Mouse (Mus musculus) forebrain, embryonic 14.5 days (tissue): ENCODE data around the gene Dusp27. TPM values are rescaled to one million over a fixed set of nuclear protein-coding genes. Genes with fewer than 3 reads are reported as not detected.

ENCODE experiments used
- ATAC-seq: fragments of 200-750 bp; cut with Nextera tagmentation; 2 replicates; pipeline ENCODE4 v1.8.0; 2017; ENCODE audit warnings: mild to moderate bottlenecking, moderate library complexity
- DNase-seq: peaks from one replicate; pipeline ENCODE4 v3.0.0-alpha.2; 2015; ENCODE audit warnings: low spot score
- H3K27ac ChIP-seq: fragments of 300-500 bp; sonication (generic); 2 replicates; pipeline ENCODE4 v1.5.1; 2014; ENCODE audit warnings: low read depth, mild to moderate bottlenecking, control low read depth, low read length, moderate library complexity
- H3K27me3 ChIP-seq: fragments of 300-500 bp; sonication (generic); replicated peaks from 2 replicates; pipeline ENCODE4 v1.6.1; 2014; ENCODE audit warnings: low read length, control low read depth, mixed read lengths; ENCODE audit not compliant: control insufficient read depth, insufficient read depth
- H3K36me3 ChIP-seq: fragments of 300-500 bp; sonication (generic); 2 replicates; pipeline ENCODE4 v1.6.1; 2014; ENCODE audit warnings: low read length, control low read depth; ENCODE audit not compliant: control insufficient read depth, insufficient read depth
- H3K4me1 ChIP-seq: fragments of 300-500 bp; sonication (generic); 2 replicates; pipeline ENCODE4 v1.6.1; 2014; ENCODE audit warnings: antibody characterized with exemption, low read length, control low read depth; ENCODE audit not compliant: control insufficient read depth, insufficient read depth
- H3K4me2 ChIP-seq: fragments of 300-500 bp; sonication (generic); 2 replicates; pipeline ENCODE4 v1.6.1; 2014; ENCODE audit warnings: mild to moderate bottlenecking, control low read depth, low read length
- H3K4me3 ChIP-seq: fragments of 300-500 bp; sonication (generic); 2 replicates; pipeline ENCODE4 v1.5.1; 2014; ENCODE audit warnings: low read depth, low read length, control low read depth
- H3K9ac ChIP-seq: fragments of 300-500 bp; sonication (generic); 2 replicates; pipeline ENCODE4 v1.6.1; 2014; ENCODE audit warnings: mild to moderate bottlenecking, low read length, control low read depth, moderate library complexity
- H3K9me3 ChIP-seq: fragments of 300-500 bp; sonication (generic); replicated peaks from 2 replicates; pipeline ENCODE4 v1.6.1; 2016; ENCODE audit warnings: low read length, control low read depth, mixed read lengths; ENCODE audit not compliant: control insufficient read depth
- WGBS: fragments of 180-500 bp; shearing (Covaris S2); extraction: QIAGEN DNeasy Blood & Tissue Kit; methylation state at CpG from one replicate; pipeline ENCODE4 v1.1.7; 2014; 5-methylcytosine and 5-hydroxymethylcytosine counted together
- polyA plus RNA-seq: library from polyadenylated mRNA; unstranded; fragments of >200 nt; fragmentation: Nextera tagmentation; extraction: Ambion mirVana; gene quantifications from 2 replicates; pipeline ENCODE4 v1.2.1, GENCODE M21; 2014

Gene Dusp27
- polyA plus RNA-seq, 1 experiment from 2014 or later, result 0.70 TPM

DNA sequence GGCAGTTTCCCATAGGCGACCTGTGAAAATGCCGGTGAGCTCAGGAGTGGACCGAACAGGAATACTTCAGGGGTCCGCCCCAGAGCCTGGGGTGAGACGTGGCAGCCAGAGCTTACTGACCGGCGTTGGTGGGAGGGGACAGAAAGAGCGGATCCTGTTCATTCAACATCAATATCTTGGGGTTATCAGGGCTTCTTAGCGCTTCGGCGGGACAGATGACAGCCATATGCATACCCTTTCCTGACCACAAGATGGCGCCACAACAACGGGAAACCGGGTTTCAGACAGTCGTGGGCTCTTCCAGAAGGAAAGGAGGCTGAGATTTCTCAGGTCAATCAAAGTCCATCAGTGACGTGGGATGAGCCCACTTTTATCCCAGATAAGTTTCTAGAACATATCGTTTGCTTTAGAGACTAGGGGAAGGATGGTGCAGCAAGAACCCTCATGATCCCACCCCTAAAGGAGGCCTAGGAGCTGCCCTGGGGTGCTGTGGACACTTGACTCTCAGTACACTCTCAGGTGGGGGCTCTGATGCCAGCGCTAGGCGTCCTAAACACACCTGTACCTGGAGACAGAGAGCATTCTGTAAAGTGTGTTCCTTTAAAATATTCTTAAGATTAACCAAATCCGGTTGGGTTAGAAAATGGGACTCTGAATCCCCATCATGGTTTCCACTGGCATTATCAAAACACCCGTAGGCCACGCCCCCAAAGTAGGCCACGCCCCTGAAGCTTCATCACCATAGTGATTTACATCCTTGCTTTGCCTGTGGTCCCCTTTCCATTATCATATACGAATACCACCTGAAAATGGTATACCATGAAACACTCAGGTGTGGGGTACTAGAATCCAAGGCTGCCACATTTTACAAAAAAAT, 33.1 kb upstream of the Dusp27 start:
- DNase-seq, result peak; percentile 88
- Histone ChIP-seq H3K4me2 (peak overlapping the region; percentile 46), H3K9me3 (no peaks in the 10 kb centered on the region), H3K27ac (no peak overlapping the region), H3K4me1 (no peaks in the 10 kb centered on the region), H3K36me3 (no peaks in the 10 kb centered on the region), H3K9ac (no peak overlapping the region), H3K4me3 (no peak overlapping the region), H3K27me3 (peaks cover 4% of the 10 kb centered on the region; the same call in 1 of the 2 replicates)
- 17% methylated on average over 24 of the region's 24 CpGs for WGBS
- ATAC-seq, result peak; percentile 85

DNA sequence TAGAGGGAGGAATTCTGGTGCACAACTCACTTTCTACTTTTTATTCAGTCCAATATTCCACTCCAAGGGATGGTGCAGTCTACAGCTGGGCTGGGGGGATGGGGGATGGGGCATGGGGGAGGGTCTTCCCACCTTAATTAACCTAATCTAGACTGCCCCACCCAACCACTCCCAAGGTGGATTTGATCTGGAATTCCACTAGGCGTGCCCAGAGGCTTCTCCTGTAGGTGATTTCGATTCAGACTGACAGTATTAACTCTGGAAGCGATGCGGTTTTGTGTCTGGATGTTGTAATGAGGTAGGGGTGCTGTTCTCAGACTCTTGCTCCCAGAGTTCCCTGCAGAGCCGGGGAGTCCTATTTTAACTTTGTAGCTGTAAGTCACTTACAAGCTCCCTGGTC, 32.4 kb upstream of the Dusp27 start:
- DNase-seq, result no peak
- Histone ChIP-seq H3K27me3 (peaks cover 10% of the 10 kb centered on the region; the same call in 1 of the 2 replicates), H3K9me3 (no peaks in the 10 kb centered on the region), H3K4me3 (no peak overlapping the region), H3K9ac (no peak overlapping the region), H3K36me3 (no peaks in the 10 kb centered on the region), H3K4me1 (no peaks in the 10 kb centered on the region), H3K27ac (no peak overlapping the region), H3K4me2 (peak overlapping the region; percentile 46)
- 0 out of 2 replicates have a peak, but pooled peaks have one; percentile 19 for ATAC-seq
- WGBS, result 46% methylated on average over 5 of the region's 5 CpGs

DNA sequence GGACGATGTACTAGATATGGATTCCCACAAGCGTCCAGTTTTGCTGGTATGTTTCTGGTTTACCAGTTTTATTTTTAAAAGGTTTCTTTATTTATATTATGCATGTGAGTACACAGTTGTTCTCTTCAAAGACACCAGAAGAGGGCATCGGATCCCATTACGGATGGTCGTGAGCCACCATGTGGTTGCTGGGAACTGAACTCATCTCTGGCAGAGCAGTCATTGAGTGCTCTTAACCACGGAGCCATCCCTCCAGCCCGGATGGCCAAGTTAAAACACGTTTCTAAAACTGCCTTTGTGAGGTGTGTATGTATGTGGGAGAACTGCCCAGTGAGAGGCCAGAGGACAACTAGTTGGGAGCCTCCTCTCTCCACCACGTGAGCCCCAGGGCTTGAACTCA, 30.9 kb upstream of the Dusp27 start:
- no peak for ATAC-seq
- 66% methylated on average over 9 of the region's 9 CpGs for WGBS

DNA sequence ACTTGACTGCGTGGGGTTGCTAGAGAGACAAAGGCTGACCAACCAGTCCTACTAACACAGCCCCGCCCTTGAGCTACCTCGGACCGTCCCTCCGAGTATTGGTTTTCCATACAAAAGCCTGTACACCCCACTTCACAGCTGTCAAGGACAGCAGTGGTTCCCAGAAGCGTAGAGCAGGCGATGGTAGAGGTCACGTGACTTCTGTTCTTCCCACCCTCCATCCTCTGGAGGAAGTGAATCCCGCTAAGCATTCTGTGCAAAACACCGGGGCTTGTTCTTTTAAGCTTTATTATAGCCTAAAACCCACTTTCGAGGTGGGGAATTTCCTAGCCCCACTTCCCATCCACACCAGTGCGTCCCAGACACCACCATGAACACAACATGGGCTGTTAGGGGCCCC, 30.0 kb upstream of the Dusp27 start:
- H3K4me3 ChIP-seq, result no peak overlapping the region
- H3K9me3 ChIP-seq, result no peaks in the 10 kb centered on the region
- H3K27me3 ChIP-seq, result peaks cover 16% of the 10 kb centered on the region; the same call in 1 of the 2 replicates
- no peak overlapping the region for H3K4me2 ChIP-seq
- H3K27ac ChIP-seq, result no peak overlapping the region
- no peak for DNase-seq
- no peaks in the 10 kb centered on the region for H3K36me3 ChIP-seq
- no peak for ATAC-seq
- H3K4me1 ChIP-seq, result no peaks in the 10 kb centered on the region
- WGBS, result 87% methylated on average over 12 of the region's 12 CpGs
- H3K9ac ChIP-seq, result no peak overlapping the region

More for the DNA sequence above, 30.9 kb upstream of the Dusp27 start:
- Histone ChIP-seq H3K27me3 (peaks cover 16% of the 10 kb centered on the region; the same call in 1 of the 2 replicates), H3K4me3 (no peak overlapping the region), H3K9me3 (no peaks in the 10 kb centered on the region), H3K4me2 (no peak overlapping the region), H3K4me1 (no peaks in the 10 kb centered on the region), H3K9ac (no peak overlapping the region), H3K27ac (no peak overlapping the region), H3K36me3 (no peaks in the 10 kb centered on the region)
- DNase-seq, result no peak

DNA sequence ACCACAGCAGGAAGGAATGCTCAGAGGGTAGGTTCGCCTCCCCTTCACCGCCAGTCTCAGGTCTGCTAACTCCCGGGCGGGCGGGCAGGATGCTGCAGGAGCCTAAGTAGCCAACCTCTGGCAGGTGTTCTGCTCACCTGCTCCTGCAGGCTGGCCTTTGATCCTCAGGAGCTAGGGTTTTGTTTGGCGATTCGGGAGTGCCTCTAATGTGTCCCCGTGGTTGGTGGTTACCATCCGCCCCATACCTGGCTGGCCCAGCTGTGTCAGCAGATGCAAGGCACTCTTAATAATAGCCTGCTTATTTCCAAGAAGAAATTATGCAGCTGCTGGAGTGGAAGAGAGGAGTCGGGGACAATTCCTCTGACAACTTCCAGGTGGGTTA, 27.4 kb upstream of the Dusp27 start:
- Histone ChIP-seq H3K36me3 (no peaks in the 10 kb centered on the region), H3K9ac (no peak overlapping the region), H3K27ac (no peak overlapping the region), H3K4me1 (no peaks in the 10 kb centered on the region), H3K4me3 (no peak overlapping the region), H3K27me3 (peaks cover 16% of the 10 kb centered on the region; the same call in 1 of the 2 replicates), H3K9me3 (no peaks in the 10 kb centered on the region), H3K4me2 (no peak overlapping the region)
- DNase-seq, result no peak
- 67% methylated on average over 10 of the region's 10 CpGs for WGBS
- no peak for ATAC-seq

DNA sequence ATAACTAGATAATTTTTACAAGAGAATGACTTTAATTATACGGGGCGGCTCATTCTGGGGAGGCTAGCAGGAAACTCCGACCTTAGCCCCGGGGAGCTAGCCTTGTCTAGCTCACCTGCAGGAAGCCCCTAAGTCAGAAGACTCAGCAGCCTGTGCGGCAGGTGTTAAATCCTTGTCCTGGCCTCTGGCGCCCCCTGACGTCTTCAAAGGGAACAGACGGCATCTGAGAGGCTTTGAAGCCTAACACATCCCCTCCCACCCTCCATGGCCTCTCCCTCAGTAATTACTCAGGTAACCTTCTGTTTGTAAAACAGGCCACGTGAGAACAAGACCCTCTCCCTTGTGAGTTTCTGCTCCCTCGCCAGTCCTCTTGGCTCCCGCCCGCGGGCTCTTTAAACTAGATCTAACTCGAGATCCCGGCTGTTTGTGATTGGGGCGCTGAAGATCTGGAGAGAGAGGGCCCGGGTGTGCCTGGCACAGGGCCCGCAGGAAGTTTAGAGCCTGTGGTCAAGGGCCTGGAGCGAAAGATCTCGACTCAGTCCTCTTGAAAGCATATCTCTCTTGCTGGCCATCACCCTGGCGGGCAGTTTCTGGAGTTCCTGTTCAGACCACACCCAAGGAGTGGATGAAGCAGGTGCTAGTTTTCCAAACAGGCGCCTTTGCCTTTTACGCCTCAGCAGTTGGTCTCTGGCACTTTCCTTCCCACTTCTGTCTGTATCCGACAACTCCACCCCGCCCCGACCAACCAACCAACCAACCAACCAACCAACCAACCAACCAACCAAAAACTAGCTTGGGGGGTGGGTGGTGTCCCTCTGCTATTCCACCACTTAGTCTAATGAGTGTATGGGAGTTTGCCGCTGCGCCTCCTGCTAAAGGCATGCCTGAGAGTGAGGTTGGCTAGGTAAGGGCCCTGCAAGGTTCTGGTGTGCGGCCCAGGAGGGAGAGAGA, 26.7 kb upstream of the Dusp27 start:
- Histone ChIP-seq H3K27me3 (peaks cover 12% of the 10 kb centered on the region; the same call in 1 of the 2 replicates), H3K4me3 (no peak overlapping the region), H3K27ac (no peak overlapping the region), H3K36me3 (no peaks in the 10 kb centered on the region), H3K4me2 (peak overlapping the region; percentile 31; the same call in 1 of the 2 replicates), H3K9me3 (no peaks in the 10 kb centered on the region), H3K9ac (no peak overlapping the region), H3K4me1 (no peaks in the 10 kb centered on the region)
- peak; percentile 89 for DNase-seq
- WGBS, result 21% methylated on average over 29 of the region's 29 CpGs
- ATAC-seq, result peak; percentile 56

DNA sequence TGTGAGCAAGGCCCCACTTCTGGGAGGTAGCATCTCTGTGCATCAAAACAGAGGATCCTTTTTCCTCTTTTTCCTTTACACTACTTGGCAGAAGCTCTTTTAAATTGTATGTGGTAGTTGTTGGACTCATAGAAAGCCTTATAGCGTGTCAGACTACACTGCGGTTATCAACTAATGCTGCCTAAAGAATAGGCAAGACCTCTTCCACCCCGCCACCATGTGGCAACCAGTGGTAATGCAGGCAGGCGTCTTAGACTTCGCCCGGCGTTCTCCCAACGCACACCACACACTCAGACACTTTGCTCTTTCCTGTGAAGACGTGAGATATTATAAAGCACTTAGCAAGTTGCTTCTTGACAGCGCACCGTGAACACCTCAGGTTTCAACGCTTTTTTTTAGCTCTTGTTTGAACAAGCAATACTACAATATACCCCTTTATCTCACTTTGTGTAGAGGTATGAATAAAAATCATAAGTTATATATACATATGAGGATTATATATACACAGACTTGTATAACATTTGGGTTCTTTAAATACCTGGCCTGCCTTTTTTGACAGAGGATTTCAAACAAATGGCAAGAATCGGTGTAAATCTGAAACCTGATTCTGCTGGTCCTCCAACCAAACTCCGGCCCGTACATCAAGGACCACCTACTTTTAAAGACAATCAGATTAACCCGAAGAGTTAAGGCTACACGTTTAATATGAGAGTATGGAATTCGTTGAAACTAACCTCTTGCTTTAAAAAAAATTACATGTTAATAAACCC, 25.8 kb upstream of the Dusp27 start:
- H3K4me1 ChIP-seq, result no peaks in the 10 kb centered on the region
- no peak overlapping the region for H3K4me2 ChIP-seq
- DNase-seq (peak; percentile 94), ATAC-seq (peak; percentile 68)
- no peak overlapping the region for H3K9ac ChIP-seq
- H3K36me3 ChIP-seq, result no peaks in the 10 kb centered on the region
- no peak overlapping the region for H3K27ac ChIP-seq
- 12% methylated on average over 18 of the region's 18 CpGs for WGBS
- H3K9me3 ChIP-seq, result no peaks in the 10 kb centered on the region
- no peak overlapping the region for H3K4me3 ChIP-seq
- H3K27me3 ChIP-seq, result 0 out of 2 replicates have a peak, but pooled peaks cover 12% of the 10 kb centered on the region

DNA sequence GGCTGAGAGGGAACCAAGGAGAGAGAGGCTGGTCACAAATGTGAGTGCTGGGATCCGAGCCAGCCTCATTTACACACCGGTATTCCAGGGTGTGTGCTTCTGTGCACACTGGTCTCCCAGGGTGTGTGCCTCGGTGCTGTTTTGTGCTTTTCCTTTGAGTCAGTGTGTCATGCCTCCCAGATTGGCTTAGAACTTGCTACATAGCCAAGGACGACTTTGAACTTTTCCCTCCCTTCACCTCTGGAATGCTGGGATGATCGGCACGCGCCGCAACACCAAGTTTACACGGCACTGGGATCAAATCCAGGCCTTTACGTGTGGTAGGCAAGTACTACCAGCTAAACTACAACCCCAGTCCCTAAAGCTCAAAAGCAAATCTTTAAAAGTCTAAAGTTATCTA, 24.3 kb upstream of the Dusp27 start:
- DNase-seq (no peak), ATAC-seq (no peak)
- H3K27me3 ChIP-seq, result 0 out of 2 replicates have a peak, but pooled peaks cover 12% of the 10 kb centered on the region
- H3K27ac ChIP-seq, result no peak overlapping the region
- H3K9ac ChIP-seq, result no peak overlapping the region
- no peaks in the 10 kb centered on the region for H3K4me1 ChIP-seq
- H3K4me2 ChIP-seq, result no peak overlapping the region
- no peak overlapping the region for H3K4me3 ChIP-seq
- H3K9me3 ChIP-seq, result no peaks in the 10 kb centered on the region
- 88% methylated on average over 10 of the region's 10 CpGs for WGBS
- H3K36me3 ChIP-seq, result no peaks in the 10 kb centered on the region
